15 mouse cellular contexts compared by ENCODE assay signal in genomic region chr9:118841247-118841646, GRCm38 (mm10).
DNase-seq lines count a peak whose midpoint lies in the region; ATAC-seq and TF ChIP-seq lines count a peak whose summit lies in the region.
"Had no signal": no experiment of that assay in that cellular context is flagged by ENCODE, and none has a peak within 500 bp of the region (broad histone marks: within the 10 kb centered on the region; RNA-seq: fewer than 3 reads in every experiment).

No protein-coding gene starts in this region.

- H3K4me3 ChIP-seq in forebrain, postnatal 0 days (ENCODE audit: low read depth, low read length): no peak overlapping the region
- no peak overlapping the region for H3K4me3 ChIP-seq in forebrain, embryonic 15.5 days
- H3K4me3 ChIP-seq in left cerebral cortex, adult 2 months: no peak overlapping the region
- no peak overlapping the region for H3K4me3 ChIP-seq in thymus, adult 2 months (ENCODE audit: control insufficient read depth, insufficient read depth, low read length)
- H3K4me3 ChIP-seq in neural tube, embryonic 15.5 days (replicated peaks): no peak overlapping the region
- H3K4me3 ChIP-seq: gastrocnemius, adult 2 months; heart, embryonic 10.5 days had no signal

- intact Hi-C loops in left cerebral cortex, adult 2 months (cut with DNase I): no loop called here

- no peak overlapping the region for H3K9ac ChIP-seq in forebrain, postnatal 0 days
- no peak overlapping the region for H3K9ac ChIP-seq in forebrain, embryonic 15.5 days (replicated peaks)
- no peak overlapping the region for H3K9ac ChIP-seq in neural tube, embryonic 15.5 days (replicated peaks)
- H3K9ac ChIP-seq: hindbrain, embryonic 14.5 days had no signal

- peak; percentile 3 for DNase-seq in forebrain, postnatal 0 days
- no peak for DNase-seq in left cerebral cortex, adult 2 months (ENCODE audit: extremely low spot score in 1 of 2, low spot score in 2 of 2)
- DNase-seq in left cerebral cortex, adult 11 months (ENCODE audit: low spot score): no peak
- DNase-seq in frontal cortex, adult 2 months (ENCODE audit: extremely low spot score in 1 of 2, low spot score in 1 of 2): peak; percentile 18 to 26
- no peak for DNase-seq in thymus, adult 2 months
- DNase-seq: cerebellum, adult 8-10 months; embryo, embryonic 11 days; gastrocnemius, adult 2 months; kidney, postnatal 25 days; lung, adult 2 months had no signal

- TF ChIP-seq POLR2A in thymus, adult 2 months (IDR thresholded peaks at IDR 0.05; ENCODE audit: control insufficient read depth, extremely low read depth, insufficient read depth, low read length, poor library complexity): no peak

- H3K27ac ChIP-seq in forebrain, postnatal 0 days (ENCODE audit: low read depth, low read length): no peak overlapping the region
- no peak overlapping the region for H3K27ac ChIP-seq in forebrain, embryonic 15.5 days (replicated peaks)
- H3K27ac ChIP-seq in left cerebral cortex, adult 2 months: no peak overlapping the region
- H3K27ac ChIP-seq in thymus, adult 2 months (ENCODE audit: control insufficient read depth, insufficient read depth, low read length): no peak overlapping the region
- H3K27ac ChIP-seq in neural tube, embryonic 15.5 days (replicated peaks): no peak overlapping the region
- H3K27ac ChIP-seq: gastrocnemius, adult 2 months; heart, embryonic 10.5 days; hindbrain, embryonic 14.5 days had no signal

- H3K4me1 ChIP-seq in forebrain, postnatal 0 days (ENCODE audit: insufficient read depth): no peaks in the 10 kb centered on the region
- no peaks in the 10 kb centered on the region for H3K4me1 ChIP-seq in forebrain, embryonic 15.5 days
- H3K4me1 ChIP-seq in thymus, adult 2 months (replicated peaks; ENCODE audit: control insufficient read depth, insufficient read depth, low read length): peaks cover 10% of the 10 kb centered on the region
- H3K4me1 ChIP-seq in neural tube, embryonic 15.5 days: no peaks in the 10 kb centered on the region

- WGBS in forebrain, postnatal 0 days: 82% methylated on average over 6 of the region's 6 CpGs
- 89% methylated on average over 6 of the region's 6 CpGs for WGBS in forebrain, embryonic 15.5 days
- 71% methylated on average over 6 of the region's 6 CpGs for WGBS in thymus, adult 2 months
- WGBS in neural tube, embryonic 15.5 days: 89% methylated on average over 6 of the region's 6 CpGs

- ATAC-seq in forebrain, postnatal 0 days: no peak; the same call in 1 of the 2 replicates
- no peak for ATAC-seq in forebrain, embryonic 15.5 days (replicated peaks)
- 0 out of 2 replicates have a peak, but pooled peaks have one; percentile 26 for ATAC-seq in megakaryocyte-erythroid progenitor cell, adult 5-6 weeks (replicated peaks; ENCODE audit: low FRiP score, low TSS enrichment, poor library complexity, severe bottlenecking)
- ATAC-seq in neural tube, embryonic 15.5 days (ENCODE audit: low FRiP score): no peak

- TF ChIP-seq CTCF in forebrain, postnatal 0 days (IDR thresholded peaks at IDR 0.05; ENCODE audit: low read depth): no peak
- peak; percentile 11 for TF ChIP-seq CTCF in left cerebral cortex, adult 2 months (IDR thresholded peaks at IDR 0.05)
- no peak for TF ChIP-seq CTCF in thymus, adult 2 months (IDR thresholded peaks at IDR 0.05; ENCODE audit: borderline replicate concordance, control insufficient read depth, extremely low read depth, insufficient read depth, low read length, poor library complexity)

- H3K9me3 ChIP-seq in forebrain, postnatal 0 days (ENCODE audit: low read length): no peaks in the 10 kb centered on the region
- H3K9me3 ChIP-seq in forebrain, embryonic 15.5 days: no peaks in the 10 kb centered on the region
- no peaks in the 10 kb centered on the region for H3K9me3 ChIP-seq in neural tube, embryonic 15.5 days (replicated peaks)
- H3K9me3 ChIP-seq: heart, embryonic 10.5 days had no signal

- H3K36me3 ChIP-seq in forebrain, postnatal 0 days (ENCODE audit: insufficient read depth): no peaks in the 10 kb centered on the region
- H3K36me3 ChIP-seq in forebrain, embryonic 15.5 days: no peaks in the 10 kb centered on the region
- H3K36me3 ChIP-seq in thymus, adult 2 months (ENCODE audit: control insufficient read depth, insufficient read depth, low read length): no peaks in the 10 kb centered on the region
- H3K36me3 ChIP-seq in neural tube, embryonic 15.5 days: no peaks in the 10 kb centered on the region

- no peak overlapping the region for H3K4me2 ChIP-seq in forebrain, postnatal 0 days (ENCODE audit: low read depth)
- no peak overlapping the region for H3K4me2 ChIP-seq in forebrain, embryonic 15.5 days (replicated peaks)
- H3K4me2 ChIP-seq in neural tube, embryonic 15.5 days: no peak overlapping the region
- H3K4me2 ChIP-seq: hindbrain, embryonic 14.5 days had no signal

- no peaks in the 10 kb centered on the region for H3K27me3 ChIP-seq in forebrain, postnatal 0 days (ENCODE audit: insufficient read depth, low read length)
- no peaks in the 10 kb centered on the region for H3K27me3 ChIP-seq in forebrain, embryonic 15.5 days
- H3K27me3 ChIP-seq in thymus, adult 2 months (ENCODE audit: control insufficient read depth, insufficient read depth, low read length): no peaks in the 10 kb centered on the region
- H3K27me3 ChIP-seq in neural tube, embryonic 15.5 days (replicated peaks): no peaks in the 10 kb centered on the region

Comparison
In these comparisons a context has a peak if more than half of its experiments do, and no peak if none do; other contexts are left out.
1. DNase-seq: peak in forebrain, postnatal 0 days (single experiment) and frontal cortex, adult 2 months (2 of 2); none in left cerebral cortex, adult 2 months (0 of 2), left cerebral cortex, adult 11 months (single experiment) and thymus, adult 2 months (single experiment).